Mouse (Mus musculus) cortical plate, adult 2 months (tissue): Measurements from ENCODE around the gene Cdr2.

Source experiments
- CTCF ChIP-seq: fragments of 200-500 bp; IDR thresholded peaks from 2 replicates; pipeline ENCODE4 v1.5.1; 2011; ENCODE audit warnings: mild to moderate bottlenecking, control low read depth, low read length; ENCODE audit not compliant: insufficient read depth; ENCODE audit errors: extremely low read depth
- POLR2A ChIP-seq: fragments of 200-500 bp; IDR thresholded peaks from 2 replicates; pipeline ENCODE4 v1.6.1; 2011; ENCODE audit warnings: mild to moderate bottlenecking, low read length, control low read depth; ENCODE audit not compliant: insufficient read depth; ENCODE audit errors: extremely low read depth

- TF ChIP-seq CTCF (no peak), POLR2A (no peak)
Measured at GRCm38 (mm10) chr7:120936522-120936921, 45.6 kb downstream of the Cdr2 start.
